Mouse (Mus musculus): Measurements from ENCODE around the gene Itpr2. TPM values are rescaled to one million over a fixed set of nuclear protein-coding genes. Genes with fewer than 3 reads are reported as not detected.

The Itpr2 gene
- polyA plus RNA-seq, 1 experiment: 3.6 TPM

GRCm38 (mm10) chr6:146340951-146341350, 161.1 kb downstream of the Itpr2 start:
- no peaks in the 10 kb centered on the region for H3K27me3 ChIP-seq (ENCODE audit: control insufficient read depth, insufficient read depth, low read length, poor library complexity, severe bottlenecking)
- H3K36me3 ChIP-seq (ENCODE audit: control insufficient read depth, insufficient read depth, low read length, poor library complexity, severe bottlenecking): no peaks in the 10 kb centered on the region
- no peak overlapping the region for H3K9ac ChIP-seq (ENCODE audit: low read depth, poor library complexity, severe bottlenecking)
- H3K4me1 ChIP-seq (ENCODE audit: control insufficient read depth, insufficient read depth, low read length): no peaks in the 10 kb centered on the region
- no peak overlapping the region for H3K4me3 ChIP-seq (ENCODE audit: low read depth, low read length)
- no peak overlapping the region for H3K27ac ChIP-seq (ENCODE audit: insufficient read depth, low read length)
- H3K9me3 ChIP-seq (replicated peaks; ENCODE audit: control insufficient read depth, insufficient read depth, low read length, poor library complexity, severe bottlenecking): no peaks in the 10 kb centered on the region
- TF ChIP-seq POLR2A (IDR thresholded peaks at IDR 0.05; ENCODE audit: insufficient read depth, low read length) (no peak), CTCF (IDR thresholded peaks at IDR 0.05; ENCODE audit: low read depth, low read length) (no peak), EP300 (IDR thresholded peaks at IDR 0.05; ENCODE audit: insufficient read depth, low read depth, low read length) (no peak)

GRCm38 (mm10) chr6:146339779-146340178, 162.2 kb downstream of the Itpr2 start:
- Histone ChIP-seq H3K36me3 (ENCODE audit: control insufficient read depth, insufficient read depth, low read length, poor library complexity, severe bottlenecking) (no peaks in the 10 kb centered on the region), H3K4me3 (ENCODE audit: low read depth, low read length) (no peak overlapping the region)

GRCm38 (mm10) chr6:146337237-146337636, 164.8 kb downstream of the Itpr2 start:
- no peak for TF ChIP-seq POLR2A (IDR thresholded peaks at IDR 0.05; ENCODE audit: insufficient read depth, low read length)
- TF ChIP-seq CTCF (IDR thresholded peaks at IDR 0.05; ENCODE audit: low read depth, low read length): no peak
- no peak for TF ChIP-seq EP300 (IDR thresholded peaks at IDR 0.05; ENCODE audit: insufficient read depth, low read depth, low read length)
- Histone ChIP-seq H3K27me3 (ENCODE audit: control insufficient read depth, insufficient read depth, low read length, poor library complexity, severe bottlenecking) (no peaks in the 10 kb centered on the region), H3K4me1 (ENCODE audit: control insufficient read depth, insufficient read depth, low read length) (no peaks in the 10 kb centered on the region), H3K9me3 (replicated peaks; ENCODE audit: control insufficient read depth, insufficient read depth, low read length, poor library complexity, severe bottlenecking) (no peaks in the 10 kb centered on the region), H3K9ac (ENCODE audit: low read depth, poor library complexity, severe bottlenecking) (no peak overlapping the region), H3K27ac (ENCODE audit: insufficient read depth, low read length) (no peak overlapping the region), H3K36me3 (ENCODE audit: control insufficient read depth, insufficient read depth, low read length, poor library complexity, severe bottlenecking) (no peaks in the 10 kb centered on the region), H3K4me3 (ENCODE audit: low read depth, low read length) (no peak overlapping the region)

More at GRCm38 (mm10) chr6:146339779-146340178, 162.2 kb downstream of the Itpr2 start:
- Histone ChIP-seq H3K9ac (ENCODE audit: low read depth, poor library complexity, severe bottlenecking) (no peak overlapping the region), H3K9me3 (replicated peaks; ENCODE audit: control insufficient read depth, insufficient read depth, low read length, poor library complexity, severe bottlenecking) (no peaks in the 10 kb centered on the region), H3K27ac (ENCODE audit: insufficient read depth, low read length) (no peak overlapping the region), H3K4me1 (ENCODE audit: control insufficient read depth, insufficient read depth, low read length) (no peaks in the 10 kb centered on the region), H3K27me3 (ENCODE audit: control insufficient read depth, insufficient read depth, low read length, poor library complexity, severe bottlenecking) (no peaks in the 10 kb centered on the region)
- TF ChIP-seq EP300 (IDR thresholded peaks at IDR 0.05; ENCODE audit: insufficient read depth, low read depth, low read length): no peak
- no peak for TF ChIP-seq POLR2A (IDR thresholded peaks at IDR 0.05; ENCODE audit: insufficient read depth, low read length)
- peak; percentile 46 for TF ChIP-seq CTCF (IDR thresholded peaks at IDR 0.05; ENCODE audit: low read depth, low read length)

DNA sequence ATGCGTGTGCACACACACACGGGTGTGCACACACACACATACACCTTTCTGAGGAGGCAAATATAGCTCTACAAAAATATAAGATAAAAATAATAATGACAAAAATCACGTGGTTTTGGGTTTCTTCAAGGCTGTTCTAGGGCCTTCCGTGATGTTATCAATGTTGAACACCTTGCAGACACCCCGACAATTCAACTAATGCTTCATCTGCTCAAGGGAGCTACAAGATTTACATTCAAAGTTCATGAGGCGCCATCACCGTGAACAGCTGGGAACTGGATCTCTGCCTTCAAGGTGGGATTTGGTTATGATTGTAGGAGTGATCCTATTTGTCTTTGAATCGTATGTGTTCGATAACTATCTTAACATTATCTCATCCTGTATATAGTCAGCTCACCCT, 166.8 kb downstream of the Itpr2 start:
- H3K27ac ChIP-seq (ENCODE audit: insufficient read depth, low read length): no peak overlapping the region
- no peaks in the 10 kb centered on the region for H3K9me3 ChIP-seq (replicated peaks; ENCODE audit: control insufficient read depth, insufficient read depth, low read length, poor library complexity, severe bottlenecking)
- no peak overlapping the region for H3K4me3 ChIP-seq (ENCODE audit: low read depth, low read length)
- no peak for TF ChIP-seq CTCF (IDR thresholded peaks at IDR 0.05; ENCODE audit: low read depth, low read length)
- TF ChIP-seq EP300 (IDR thresholded peaks at IDR 0.05; ENCODE audit: insufficient read depth, low read depth, low read length): no peak
- TF ChIP-seq POLR2A (IDR thresholded peaks at IDR 0.05; ENCODE audit: insufficient read depth, low read length): no peak
- H3K27me3 ChIP-seq (ENCODE audit: control insufficient read depth, insufficient read depth, low read length, poor library complexity, severe bottlenecking): no peaks in the 10 kb centered on the region
- H3K4me1 ChIP-seq (ENCODE audit: control insufficient read depth, insufficient read depth, low read length): no peaks in the 10 kb centered on the region
- no peaks in the 10 kb centered on the region for H3K36me3 ChIP-seq (ENCODE audit: control insufficient read depth, insufficient read depth, low read length, poor library complexity, severe bottlenecking)
- no peak overlapping the region for H3K9ac ChIP-seq (ENCODE audit: low read depth, poor library complexity, severe bottlenecking)

DNA sequence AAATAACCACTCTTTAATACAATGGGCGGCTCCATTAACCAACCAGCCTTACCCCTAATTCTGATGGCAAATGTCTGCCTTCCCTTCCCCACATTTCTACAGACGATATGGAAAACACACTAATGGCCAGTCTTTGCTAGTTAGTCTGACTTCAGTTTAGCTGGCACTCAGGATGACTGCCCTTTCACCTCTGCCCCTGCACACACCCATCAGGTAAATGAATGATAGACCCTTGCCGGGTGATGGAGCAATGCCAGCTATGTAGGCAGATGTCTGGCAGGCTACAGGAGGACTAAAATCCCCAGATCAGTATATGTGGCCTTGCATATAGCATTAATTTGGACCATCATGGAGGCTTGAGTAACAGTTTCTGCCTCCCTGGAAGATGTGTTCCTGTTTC, 168.5 kb downstream of the Itpr2 start:
- Histone ChIP-seq H3K36me3 (ENCODE audit: control insufficient read depth, insufficient read depth, low read length, poor library complexity, severe bottlenecking) (no peaks in the 10 kb centered on the region), H3K9ac (ENCODE audit: low read depth, poor library complexity, severe bottlenecking) (no peak overlapping the region), H3K27ac (ENCODE audit: insufficient read depth, low read length) (no peak overlapping the region), H3K27me3 (ENCODE audit: control insufficient read depth, insufficient read depth, low read length, poor library complexity, severe bottlenecking) (no peaks in the 10 kb centered on the region), H3K4me1 (ENCODE audit: control insufficient read depth, insufficient read depth, low read length) (no peaks in the 10 kb centered on the region), H3K9me3 (replicated peaks; ENCODE audit: control insufficient read depth, insufficient read depth, low read length, poor library complexity, severe bottlenecking) (0 out of 2 replicates have a peak, but pooled peaks cover 2% of the 10 kb centered on the region), H3K4me3 (ENCODE audit: low read depth, low read length) (no peak overlapping the region)
- no peak for TF ChIP-seq EP300 (IDR thresholded peaks at IDR 0.05; ENCODE audit: insufficient read depth, low read depth, low read length)
- no peak for TF ChIP-seq CTCF (IDR thresholded peaks at IDR 0.05; ENCODE audit: low read depth, low read length)
- TF ChIP-seq POLR2A (IDR thresholded peaks at IDR 0.05; ENCODE audit: insufficient read depth, low read length): no peak

DNA sequence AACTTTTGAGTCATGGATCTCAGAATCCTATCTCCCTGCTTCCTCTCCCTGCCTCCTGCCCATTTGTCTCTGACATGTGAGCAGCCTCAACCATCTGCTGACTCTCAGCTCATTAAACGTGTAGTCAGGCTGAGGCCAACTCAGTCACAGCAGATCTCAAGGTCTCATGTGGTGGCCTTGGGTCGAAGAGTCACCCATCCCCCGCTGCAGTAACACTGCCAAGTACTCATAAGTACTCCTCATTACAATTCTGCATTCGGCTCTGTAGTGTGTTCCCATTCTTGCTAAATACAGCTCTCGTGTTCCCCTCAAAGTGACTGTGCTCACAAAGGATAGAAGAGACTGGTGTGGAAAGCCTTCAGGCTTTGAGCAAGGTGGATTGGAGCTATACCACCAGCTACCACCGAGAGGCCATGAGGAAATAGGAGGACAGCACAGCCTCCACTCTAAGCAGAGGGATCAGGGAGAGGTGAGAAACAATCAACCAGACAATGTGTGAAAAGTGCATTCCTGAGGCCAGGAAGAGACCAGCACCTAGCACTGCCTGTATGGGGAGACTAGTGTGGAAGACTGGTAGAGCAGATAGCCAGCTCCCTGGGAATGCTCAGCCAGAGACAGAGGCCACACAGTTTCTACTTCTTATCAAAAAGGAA, 170.9 kb downstream of the Itpr2 start:
- no peak overlapping the region for H3K4me3 ChIP-seq (ENCODE audit: low read depth, low read length)
- H3K9ac ChIP-seq (ENCODE audit: low read depth, poor library complexity, severe bottlenecking): no peak overlapping the region
- 0 out of 2 replicates have a peak, but pooled peaks cover 2% of the 10 kb centered on the region for H3K9me3 ChIP-seq (replicated peaks; ENCODE audit: control insufficient read depth, insufficient read depth, low read length, poor library complexity, severe bottlenecking)
- no peak overlapping the region for H3K27ac ChIP-seq (ENCODE audit: insufficient read depth, low read length)
- no peaks in the 10 kb centered on the region for H3K27me3 ChIP-seq (ENCODE audit: control insufficient read depth, insufficient read depth, low read length, poor library complexity, severe bottlenecking)
- TF ChIP-seq EP300 (IDR thresholded peaks at IDR 0.05; ENCODE audit: insufficient read depth, low read depth, low read length) (no peak), POLR2A (IDR thresholded peaks at IDR 0.05; ENCODE audit: insufficient read depth, low read length) (no peak), CTCF (IDR thresholded peaks at IDR 0.05; ENCODE audit: low read depth, low read length) (no peak)
- no peaks in the 10 kb centered on the region for H3K36me3 ChIP-seq (ENCODE audit: control insufficient read depth, insufficient read depth, low read length, poor library complexity, severe bottlenecking)
- no peaks in the 10 kb centered on the region for H3K4me1 ChIP-seq (ENCODE audit: control insufficient read depth, insufficient read depth, low read length)
